Mouse (Mus musculus) embryonic facial prominence, embryonic 12.5 days (tissue): Measurements from ENCODE around the gene Fank1. TPM values are rescaled to one million over a fixed set of nuclear protein-coding genes. Genes with fewer than 3 reads are reported as not detected.

Experiments used
- ATAC-seq: fragments of 200-750 bp; cut with Nextera tagmentation; 2 replicates; pipeline ENCODE4 v1.8.0; 2017; ENCODE audit not compliant: insufficient number of reproducible peaks, insufficient read depth, low FRiP score, low TSS enrichment
- H3K27ac ChIP-seq: fragments of 300-500 bp; sonication (generic); 2 replicates; pipeline ENCODE4 v1.5.1; 2016; ENCODE audit warnings: mild to moderate bottlenecking
- H3K27me3 ChIP-seq: fragments of 300-500 bp; sonication (generic); 2 replicates; pipeline ENCODE4 v1.6.1; 2016; ENCODE audit warnings: mild to moderate bottlenecking, moderate library complexity
- H3K36me3 ChIP-seq: fragments of 300-500 bp; sonication (generic); 2 replicates; pipeline ENCODE4 v1.6.1; 2016; ENCODE audit warnings: mild to moderate bottlenecking
- H3K4me1 ChIP-seq: fragments of 300-500 bp; sonication (generic); 2 replicates; pipeline ENCODE4 v1.6.1; 2016
- H3K4me2 ChIP-seq: fragments of 300-500 bp; sonication (generic); replicated peaks from 2 replicates; pipeline ENCODE4 v1.6.1; 2016; ENCODE audit warnings: mild to moderate bottlenecking, moderate library complexity
- H3K4me3 ChIP-seq: fragments of 300-500 bp; sonication (generic); 2 replicates; pipeline ENCODE4 v1.5.1; 2016; ENCODE audit warnings: mild to moderate bottlenecking
- H3K9ac ChIP-seq: fragments of 300-500 bp; sonication (generic); 2 replicates; pipeline ENCODE4 v1.6.1; 2016; ENCODE audit warnings: mild to moderate bottlenecking, moderate library complexity
- H3K9me3 ChIP-seq: fragments of 300-500 bp; sonication (generic); 2 replicates; pipeline ENCODE4 v1.6.1; 2016; ENCODE audit warnings: mild to moderate bottlenecking, moderate library complexity
- WGBS: fragments of 180-500 bp; shearing (Covaris S2); methylation state at CpG from one replicate; pipeline ENCODE4 v1.1.7; 2016; 5-methylcytosine and 5-hydroxymethylcytosine counted together
- polyA plus RNA-seq: library from polyadenylated mRNA; unstranded; fragments of >200 nt; fragmentation: Nextera tagmentation; extraction: Ambion mirVana; gene quantifications from 2 replicates; pipeline ENCODE4 v1.2.1, GENCODE M21; 2016

The Fank1 gene
- polyA plus RNA-seq, 1 experiment from 2014 or later: 0.43 TPM

GRCm38 (mm10) chr7:133794720-133795119, 18.1 kb downstream of the Fank1 start:
- no peak overlapping the region for H3K4me3 ChIP-seq
- no peak overlapping the region for H3K4me2 ChIP-seq
- no peak for ATAC-seq
- no peak overlapping the region for H3K9ac ChIP-seq
- H3K9me3 ChIP-seq: no peaks in the 10 kb centered on the region
- H3K4me1 ChIP-seq: no peaks in the 10 kb centered on the region; the same call in 1 of the 2 replicates
- H3K27ac ChIP-seq: no peak overlapping the region
- no peaks in the 10 kb centered on the region for H3K27me3 ChIP-seq
- 83% methylated on average over 2 of the region's 2 CpGs for WGBS
- H3K36me3 ChIP-seq: no peaks in the 10 kb centered on the region

GRCm38 (mm10) chr7:133799928-133800327, 23.3 kb downstream of the Fank1 start:
- Histone ChIP-seq H3K27ac (no peak overlapping the region), H3K9ac (no peak overlapping the region), H3K4me3 (no peak overlapping the region), H3K9me3 (no peaks in the 10 kb centered on the region), H3K36me3 (no peaks in the 10 kb centered on the region), H3K27me3 (no peaks in the 10 kb centered on the region), H3K4me1 (no peaks in the 10 kb centered on the region), H3K4me2 (no peak overlapping the region)
- WGBS: 57% methylated on average over 5 of the region's 5 CpGs
- no peak for ATAC-seq

- Histone ChIP-seq H3K9me3 (no peaks in the 10 kb centered on the region), H3K4me1 (no peaks in the 10 kb centered on the region), H3K4me2 (no peak overlapping the region), H3K9ac (no peak overlapping the region), H3K4me3 (no peak overlapping the region), H3K27me3 (no peaks in the 10 kb centered on the region), H3K36me3 (no peaks in the 10 kb centered on the region), H3K27ac (no peak overlapping the region)
- no peak for ATAC-seq
- WGBS: 67% methylated on average over 6 of the region's 6 CpGs
Observed at GRCm38 (mm10) chr7:133801823-133802222, 25.2 kb downstream of the Fank1 start.

- Histone ChIP-seq H3K9me3 (no peaks in the 10 kb centered on the region), H3K36me3 (no peaks in the 10 kb centered on the region), H3K4me3 (no peak overlapping the region), H3K4me2 (no peak overlapping the region), H3K9ac (no peak overlapping the region), H3K4me1 (no peaks in the 10 kb centered on the region), H3K27me3 (no peaks in the 10 kb centered on the region), H3K27ac (no peak overlapping the region)
- 56% methylated on average over 7 of the region's 7 CpGs for WGBS
- ATAC-seq: no peak
Observed at GRCm38 (mm10) chr7:133805614-133806175, 29.0 kb downstream of the Fank1 start.

- Histone ChIP-seq H3K9ac (no peak overlapping the region), H3K27me3 (no peaks in the 10 kb centered on the region), H3K9me3 (no peaks in the 10 kb centered on the region), H3K36me3 (no peaks in the 10 kb centered on the region), H3K4me1 (no peaks in the 10 kb centered on the region), H3K4me2 (no peak overlapping the region), H3K4me3 (no peak overlapping the region), H3K27ac (no peak overlapping the region)
- no peak for ATAC-seq
- WGBS: 71% methylated on average over 7 of the region's 7 CpGs
Observed at GRCm38 (mm10) chr7:133812927-133813326, 36.3 kb downstream of the Fank1 start.

- H3K4me2 ChIP-seq: no peak overlapping the region
- H3K27me3 ChIP-seq: no peaks in the 10 kb centered on the region
- no peaks in the 10 kb centered on the region for H3K4me1 ChIP-seq
- no peak overlapping the region for H3K9ac ChIP-seq
- 79% methylated on average over 4 of the region's 4 CpGs for WGBS
- H3K36me3 ChIP-seq: no peaks in the 10 kb centered on the region
- no peak for ATAC-seq
- no peak overlapping the region for H3K4me3 ChIP-seq
- no peaks in the 10 kb centered on the region for H3K9me3 ChIP-seq
- no peak overlapping the region for H3K27ac ChIP-seq
Observed at GRCm38 (mm10) chr7:133813331-133813730, 36.7 kb downstream of the Fank1 start.

GRCm38 (mm10) chr7:133823751-133824150, 47.1 kb downstream of the Fank1 start:
- Histone ChIP-seq H3K27me3 (no peaks in the 10 kb centered on the region), H3K9me3 (no peaks in the 10 kb centered on the region), H3K36me3 (no peaks in the 10 kb centered on the region), H3K4me2 (no peak overlapping the region), H3K4me3 (no peak overlapping the region), H3K27ac (no peak overlapping the region), H3K4me1 (no peaks in the 10 kb centered on the region), H3K9ac (no peak overlapping the region)
- 83% methylated on average over 6 of the region's 6 CpGs for WGBS
- ATAC-seq: no peak

- H3K9me3 ChIP-seq: no peaks in the 10 kb centered on the region
- no peaks in the 10 kb centered on the region; the same call in 1 of the 2 replicates for H3K4me1 ChIP-seq
- H3K36me3 ChIP-seq: no peaks in the 10 kb centered on the region
- no peak overlapping the region for H3K4me2 ChIP-seq
- no peak overlapping the region for H3K27ac ChIP-seq
- H3K4me3 ChIP-seq: no peak overlapping the region
- no peak overlapping the region for H3K9ac ChIP-seq
- 91% methylated on average over 2 of the region's 2 CpGs for WGBS
- no peak for ATAC-seq
- no peaks in the 10 kb centered on the region for H3K27me3 ChIP-seq
Observed at GRCm38 (mm10) chr7:133824579-133824978, 47.9 kb downstream of the Fank1 start.

- Histone ChIP-seq H3K27ac (no peak overlapping the region), H3K9me3 (no peaks in the 10 kb centered on the region), H3K4me1 (no peaks in the 10 kb centered on the region; the same call in 1 of the 2 replicates), H3K36me3 (no peaks in the 10 kb centered on the region), H3K4me2 (no peak overlapping the region), H3K9ac (no peak overlapping the region), H3K4me3 (no peak overlapping the region), H3K27me3 (no peaks in the 10 kb centered on the region)
- no peak for ATAC-seq
- WGBS: 53% methylated on average over 4 of the region's 4 CpGs
Observed at GRCm38 (mm10) chr7:133828514-133828913, 51.9 kb downstream of the Fank1 start.

- ATAC-seq: no peak
- no peak overlapping the region for H3K4me2 ChIP-seq
- no peaks in the 10 kb centered on the region; the same call in 1 of the 2 replicates for H3K4me1 ChIP-seq
- H3K9ac ChIP-seq: no peak overlapping the region
- no peak overlapping the region for H3K4me3 ChIP-seq
- H3K27ac ChIP-seq: no peak overlapping the region
- H3K27me3 ChIP-seq: no peaks in the 10 kb centered on the region
- no peaks in the 10 kb centered on the region for H3K9me3 ChIP-seq
- WGBS: 56% methylated on average over 7 of the region's 7 CpGs
- H3K36me3 ChIP-seq: no peaks in the 10 kb centered on the region
Observed at GRCm38 (mm10) chr7:133829579-133829978, 52.9 kb downstream of the Fank1 start.

GRCm38 (mm10) chr7:133839546-133839945, 62.9 kb downstream of the Fank1 start:
- WGBS: 80% methylated on average over 4 of the region's 4 CpGs
- Histone ChIP-seq H3K27me3 (no peaks in the 10 kb centered on the region), H3K9me3 (no peaks in the 10 kb centered on the region), H3K4me3 (no peak overlapping the region), H3K9ac (no peak overlapping the region), H3K27ac (no peak overlapping the region), H3K4me1 (no peaks in the 10 kb centered on the region), H3K36me3 (no peaks in the 10 kb centered on the region), H3K4me2 (no peak overlapping the region)
- no peak for ATAC-seq

- H3K9me3 ChIP-seq: no peaks in the 10 kb centered on the region
- whole genome bisulfite sequencing: 64% methylated on average over 6 of the region's 6 CpGs
- H3K9ac ChIP-seq: no peak overlapping the region
- H3K4me1 ChIP-seq: no peaks in the 10 kb centered on the region
- no peak overlapping the region for H3K27ac ChIP-seq
- H3K27me3 ChIP-seq: no peaks in the 10 kb centered on the region
- H3K36me3 ChIP-seq: no peaks in the 10 kb centered on the region
- ATAC-seq: no peak
- no peak overlapping the region for H3K4me2 ChIP-seq
- no peak overlapping the region for H3K4me3 ChIP-seq
Observed at GRCm38 (mm10) chr7:133842079-133842478, 65.4 kb downstream of the Fank1 start.

- no peaks in the 10 kb centered on the region for H3K9me3 ChIP-seq
- no peak overlapping the region for H3K27ac ChIP-seq
- no peak overlapping the region for H3K9ac ChIP-seq
- H3K36me3 ChIP-seq: no peaks in the 10 kb centered on the region
- no peak for ATAC-seq
- no peak overlapping the region for H3K4me3 ChIP-seq
- WGBS: 13% methylated on average over 1 of the region's 1 CpGs
- no peak overlapping the region for H3K4me2 ChIP-seq
- no peaks in the 10 kb centered on the region for H3K27me3 ChIP-seq
- H3K4me1 ChIP-seq: no peaks in the 10 kb centered on the region
Observed at GRCm38 (mm10) chr7:133847175-133847574, 70.5 kb downstream of the Fank1 start.
